Mouse (Mus musculus) limb, embryonic 13.5 days (tissue): ENCODE measurements around the gene Atp6v1g2. TPM values are rescaled to one million over a fixed set of nuclear protein-coding genes. Genes with fewer than 3 reads are reported as not detected.

ENCODE experiments used
- ATAC-seq: fragments of 200-750 bp; cut with Nextera tagmentation; 2 replicates; pipeline ENCODE4 v1.8.0; 2017; ENCODE audit warnings: low read depth, moderate number of reproducible peaks, moderate TSS enrichment; ENCODE audit not compliant: low FRiP score
- H3K27ac ChIP-seq: fragments of 300-500 bp; sonication (generic); 2 replicates; pipeline ENCODE4 v1.5.1; 2015; ENCODE audit warnings: inconsistent platforms, mild to moderate bottlenecking, moderate library complexity
- H3K27me3 ChIP-seq: fragments of 300-500 bp; sonication (generic); 2 replicates; pipeline ENCODE4 v1.6.1; 2015; ENCODE audit warnings: mild to moderate bottlenecking, inconsistent platforms
- H3K36me3 ChIP-seq: fragments of 300-500 bp; sonication (generic); 2 replicates; pipeline ENCODE4 v1.6.1; 2015; ENCODE audit warnings: inconsistent platforms, mild to moderate bottlenecking, moderate library complexity
- H3K4me1 ChIP-seq: fragments of 300-500 bp; sonication (generic); 2 replicates; pipeline ENCODE4 v1.6.1; 2015; ENCODE audit warnings: inconsistent platforms
- H3K4me2 ChIP-seq: fragments of 300-500 bp; sonication (generic); replicated peaks from 2 replicates; pipeline ENCODE4 v1.6.1; 2015; ENCODE audit warnings: inconsistent platforms, mild to moderate bottlenecking, moderate library complexity
- H3K4me3 ChIP-seq: fragments of 300-500 bp; sonication (generic); 2 replicates; pipeline ENCODE4 v1.5.1; 2015; ENCODE audit warnings: moderate library complexity, mild to moderate bottlenecking, inconsistent platforms
- H3K9ac ChIP-seq: fragments of 300-500 bp; sonication (generic); 2 replicates; pipeline ENCODE4 v1.6.1; 2015; ENCODE audit warnings: mild to moderate bottlenecking, inconsistent platforms
- H3K9me3 ChIP-seq: fragments of 300-500 bp; sonication (generic); 2 replicates; pipeline ENCODE4 v1.6.1; 2016; ENCODE audit warnings: inconsistent platforms
- WGBS: fragments of 180-500 bp; shearing (Covaris S2); methylation state at CpG from one replicate; pipeline ENCODE4 v1.1.7; 2015; 5-methylcytosine and 5-hydroxymethylcytosine counted together
- polyA plus RNA-seq: library from polyadenylated mRNA; unstranded; fragments of >200 nt; fragmentation: Nextera tagmentation; extraction: Ambion mirVana; gene quantifications from 2 replicates; pipeline ENCODE4 v1.2.1, GENCODE M21; 2015

Gene Atp6v1g2
- 4.2 and 5.3 TPM in 2 replicates for polyA plus RNA-seq

GRCm38 (mm10) chr17:35233114-35233980 is at the start of gene Atp6v1g2:
Atp6v1g2 (plus strand) TSS chr17:35233660.
- 66% methylated on average over 18 of the region's 18 CpGs for WGBS
- Histone ChIP-seq H3K4me2 (peak within 1 kb of the TSS; percentile 88), H3K36me3 (peaks cover 42% of the 10 kb centered on the region), H3K9me3 (no peaks in the 10 kb centered on the region), H3K4me1 (peaks cover 38% of the 10 kb centered on the region), H3K9ac (peak within 1 kb of the TSS; percentile 92), H3K27me3 (no peaks in the 10 kb centered on the region), H3K4me3 (peak within 1 kb of the TSS; percentile 63), H3K27ac (peak within 1 kb of the TSS; percentile 95; the same call in 1 of the 2 replicates)
- no peak for ATAC-seq

GRCm38 (mm10) chr17:35185639-35186611 is 47.5 kb upstream of the Atp6v1g2 start:
- WGBS = 3% methylated on average over 18 of the region's 18 CpGs
- peak overlapping the region; percentile 51 for H3K9ac ChIP-seq
- peak; percentile 79 for ATAC-seq

GRCm38 (mm10) chr17:35186681-35187080 is 46.8 kb upstream of the Atp6v1g2 start:
- Histone ChIP-seq H3K36me3 (no peaks in the 10 kb centered on the region), H3K4me2 (peak overlapping the region; percentile 64), H3K4me1 (peaks cover 10% of the 10 kb centered on the region), H3K4me3 (peak overlapping the region; percentile 46), H3K27me3 (no peaks in the 10 kb centered on the region), H3K27ac (peak overlapping the region; percentile 86), H3K9me3 (no peaks in the 10 kb centered on the region), H3K9ac (0 out of 2 replicates have a peak overlapping the region, but pooled peaks have one; percentile 51)
- ATAC-seq = peak; percentile 76
- 3% methylated on average over 4 of the region's 4 CpGs for WGBS

More at GRCm38 (mm10) chr17:35185639-35186611, 47.5 kb upstream of the Atp6v1g2 start:
- Histone ChIP-seq H3K4me3 (peak overlapping the region; percentile 46), H3K4me1 (peaks cover 10% of the 10 kb centered on the region), H3K27me3 (no peaks in the 10 kb centered on the region), H3K4me2 (peak overlapping the region; percentile 64), H3K27ac (peak overlapping the region; percentile 86), H3K9me3 (no peaks in the 10 kb centered on the region), H3K36me3 (no peaks in the 10 kb centered on the region)

- H3K4me3 ChIP-seq = no peak overlapping the region
- H3K9me3 ChIP-seq = no peaks in the 10 kb centered on the region
- no peak overlapping the region for H3K4me2 ChIP-seq
- peaks cover 10% of the 10 kb centered on the region for H3K4me1 ChIP-seq
- no peak for ATAC-seq
- H3K27ac ChIP-seq = no peak overlapping the region; the same call in 1 of the 2 replicates
- no peak overlapping the region for H3K9ac ChIP-seq
- no peaks in the 10 kb centered on the region for H3K27me3 ChIP-seq
- no peaks in the 10 kb centered on the region for H3K36me3 ChIP-seq
- 66% methylated on average over 4 of the region's 4 CpGs for WGBS
Measured at GRCm38 (mm10) chr17:35187345-35187744, 46.1 kb upstream of the Atp6v1g2 start.

GRCm38 (mm10) chr17:35187959-35188610 is 45.4 kb upstream of the Atp6v1g2 start, which contains the start of gene Lst1:
Lst1 (minus strand) TSS chr17:35188439.
- 72% methylated on average over 7 of the region's 7 CpGs for WGBS
- Histone ChIP-seq H3K9ac (no peak within 1 kb of the TSS), H3K36me3 (no peaks in the 10 kb centered on the region), H3K4me2 (no peak within 1 kb of the TSS), H3K4me3 (no peak within 1 kb of the TSS), H3K27me3 (no peaks in the 10 kb centered on the region), H3K4me1 (peaks cover 10% of the 10 kb centered on the region), H3K27ac (peak within 1 kb of the TSS; percentile 22; the same call in 1 of the 2 replicates), H3K9me3 (no peaks in the 10 kb centered on the region)
- no peak for ATAC-seq

GRCm38 (mm10) chr17:35189186-35189585 is 44.3 kb upstream of the Atp6v1g2 start:
- 62% methylated on average over 1 of the region's 1 CpGs for WGBS
- no peak for ATAC-seq
- Histone ChIP-seq H3K36me3 (no peaks in the 10 kb centered on the region), H3K9me3 (no peaks in the 10 kb centered on the region), H3K27ac (no peak overlapping the region), H3K9ac (no peak overlapping the region), H3K27me3 (peaks cover 10% of the 10 kb centered on the region), H3K4me1 (peaks cover 10% of the 10 kb centered on the region), H3K4me2 (no peak overlapping the region), H3K4me3 (no peak overlapping the region)

GRCm38 (mm10) chr17:35190096-35190495 is 43.4 kb upstream of the Atp6v1g2 start:
- Histone ChIP-seq H3K4me3 (no peak overlapping the region), H3K9me3 (no peaks in the 10 kb centered on the region), H3K27ac (no peak overlapping the region), H3K9ac (no peak overlapping the region), H3K4me1 (peaks cover 13% of the 10 kb centered on the region), H3K27me3 (peaks cover 19% of the 10 kb centered on the region), H3K4me2 (no peak overlapping the region), H3K36me3 (no peaks in the 10 kb centered on the region)
- 72% methylated on average over 4 of the region's 4 CpGs for WGBS
- no peak for ATAC-seq

GRCm38 (mm10) chr17:35191723-35192122 is 41.7 kb upstream of the Atp6v1g2 start:
- no peak overlapping the region for H3K27ac ChIP-seq
- peaks cover 35% of the 10 kb centered on the region for H3K27me3 ChIP-seq
- 58% methylated on average over 2 of the region's 2 CpGs for WGBS
- no peak for ATAC-seq
- no peak overlapping the region for H3K9ac ChIP-seq
- H3K4me3 ChIP-seq = no peak overlapping the region
- peaks cover 16% of the 10 kb centered on the region for H3K4me1 ChIP-seq
- H3K36me3 ChIP-seq = no peaks in the 10 kb centered on the region
- no peaks in the 10 kb centered on the region for H3K9me3 ChIP-seq
- H3K4me2 ChIP-seq = no peak overlapping the region

- Histone ChIP-seq H3K9me3 (no peaks in the 10 kb centered on the region), H3K27ac (no peak overlapping the region), H3K9ac (no peak overlapping the region), H3K27me3 (peaks cover 44% of the 10 kb centered on the region), H3K36me3 (no peaks in the 10 kb centered on the region), H3K4me3 (no peak overlapping the region), H3K4me1 (peaks cover 15% of the 10 kb centered on the region), H3K4me2 (no peak overlapping the region)
- ATAC-seq = no peak
- 84% methylated on average over 5 of the region's 5 CpGs for WGBS
Measured at GRCm38 (mm10) chr17:35192924-35193323, 40.5 kb upstream of the Atp6v1g2 start.

GRCm38 (mm10) chr17:35193881-35194843 is 39.3 kb upstream of the Atp6v1g2 start, which contains the start of gene Ltb:
Ltb (plus strand) TSS chr17:35194439.
- Histone ChIP-seq H3K9me3 (no peaks in the 10 kb centered on the region), H3K36me3 (no peaks in the 10 kb centered on the region), H3K27ac (no peak within 1 kb of the TSS), H3K4me2 (peak within 1 kb of the TSS; percentile 79), H3K4me3 (peak within 1 kb of the TSS; percentile 47), H3K27me3 (peaks cover 55% of the 10 kb centered on the region), H3K9ac (peak within 1 kb of the TSS; percentile 43; the same call in 1 of the 2 replicates), H3K4me1 (peaks cover 15% of the 10 kb centered on the region)
- WGBS = 50% methylated on average over 24 of the region's 28 CpGs
- ATAC-seq = no peak
